Mouse (Mus musculus) intestine, embryonic 16.5 days (tissue): ENCODE data around the gene Lrfn4. TPM values are rescaled to one million over a fixed set of nuclear protein-coding genes. Genes with fewer than 3 reads are reported as not detected.

Experiments used
- ATAC-seq: fragments of 200-750 bp; cut with Nextera tagmentation; 2 replicates; pipeline ENCODE4 v1.8.0; 2017; ENCODE audit warnings: moderate TSS enrichment, moderate library complexity
- H3K27ac ChIP-seq: fragments of 300-500 bp; sonication (generic); 2 replicates; pipeline ENCODE4 v1.5.1; 2014; ENCODE audit warnings: mild to moderate bottlenecking, low read length
- H3K27me3 ChIP-seq: fragments of 300-500 bp; sonication (generic); replicated peaks from 2 replicates; pipeline ENCODE4 v1.6.1; 2014; ENCODE audit warnings: low read length, control low read depth, mixed read lengths; ENCODE audit not compliant: control insufficient read depth, insufficient read depth
- H3K36me3 ChIP-seq: fragments of 300-500 bp; sonication (generic); 2 replicates; pipeline ENCODE4 v1.6.1; 2014; ENCODE audit warnings: low read length, control low read depth; ENCODE audit not compliant: control insufficient read depth, insufficient read depth
- H3K4me1 ChIP-seq: fragments of 300-500 bp; sonication (generic); 2 replicates; pipeline ENCODE4 v1.6.1; 2014; ENCODE audit warnings: low read length, control low read depth, mixed read lengths; ENCODE audit not compliant: control insufficient read depth, insufficient read depth
- H3K4me2 ChIP-seq: fragments of 300-500 bp; sonication (generic); 2 replicates; pipeline ENCODE4 v1.6.1; 2014; ENCODE audit warnings: low read depth, low read length, control low read depth
- H3K4me3 ChIP-seq: fragments of 300-500 bp; sonication (generic); 2 replicates; pipeline ENCODE4 v1.5.1; 2014; ENCODE audit warnings: mild to moderate bottlenecking, low read length
- H3K9ac ChIP-seq: fragments of 300-500 bp; sonication (generic); 2 replicates; pipeline ENCODE4 v1.6.1; 2014; ENCODE audit warnings: low read depth, low read length
- H3K9me3 ChIP-seq: fragments of 300-500 bp; sonication (generic); 2 replicates; pipeline ENCODE4 v1.6.1; 2016; ENCODE audit warnings: low read length, control low read depth; ENCODE audit not compliant: control insufficient read depth
- WGBS: fragments of 180-500 bp; shearing (Covaris S2); extraction: QIAGEN DNeasy Blood & Tissue Kit; methylation state at CpG from one replicate; pipeline ENCODE4 v1.1.7; 2014; 5-methylcytosine and 5-hydroxymethylcytosine counted together
- polyA plus RNA-seq: library from polyadenylated mRNA; unstranded; fragments of >200 nt; fragmentation: Nextera tagmentation; extraction: Ambion mirVana; gene quantifications from 2 replicates; pipeline ENCODE4 v1.2.1, GENCODE M21; 2015

Gene Lrfn4
- polyA plus RNA-seq, 1 experiment from 2014 or later: 2.7 TPM

DNA sequence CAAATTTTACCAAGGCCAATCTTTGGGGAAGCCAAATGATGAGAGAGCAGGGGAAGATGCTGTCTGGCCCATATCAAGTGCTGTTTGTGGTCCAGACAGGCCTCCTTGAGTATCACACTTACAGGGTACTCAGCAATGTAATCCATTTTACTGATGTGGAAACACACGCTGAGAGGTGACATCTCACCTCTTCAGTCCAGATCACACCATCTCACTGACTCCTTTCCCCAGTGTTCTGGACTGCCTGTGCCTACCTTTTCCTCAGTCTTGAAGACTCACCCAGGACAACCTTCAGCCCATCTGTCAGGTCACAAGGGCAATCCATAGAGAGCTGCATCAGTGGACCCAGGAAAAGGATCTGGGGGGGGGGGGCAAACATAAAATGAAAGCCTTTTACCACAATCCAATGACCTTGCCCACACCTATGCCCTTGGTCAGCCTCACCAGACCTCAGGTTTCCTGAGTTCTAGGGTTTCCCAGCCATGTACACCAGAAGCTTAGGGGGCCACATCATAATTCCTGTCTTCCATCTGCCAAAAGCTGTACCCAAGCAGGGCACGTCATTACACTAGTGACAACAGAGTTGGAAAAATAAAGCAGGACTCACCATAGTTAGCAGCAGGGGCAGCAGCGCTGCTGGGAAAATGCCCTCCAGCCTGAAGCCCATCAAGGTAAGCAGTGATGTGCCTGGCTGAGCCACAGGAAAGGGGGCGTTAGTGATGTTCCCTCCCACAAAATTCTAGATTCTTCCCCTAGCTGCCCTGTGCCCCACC is 9.1 kb upstream of the Lrfn4 start:
- peak overlapping the region; percentile 95 for H3K9ac ChIP-seq
- peaks cover 5% of the 10 kb centered on the region; the same call in 1 of the 2 replicates for H3K36me3 ChIP-seq
- H3K4me1 ChIP-seq: peaks cover 12% of the 10 kb centered on the region
- no peaks in the 10 kb centered on the region for H3K9me3 ChIP-seq
- no peaks in the 10 kb centered on the region for H3K27me3 ChIP-seq
- H3K4me2 ChIP-seq: peak overlapping the region; percentile 73
- WGBS: 26% methylated on average over 4 of the region's 4 CpGs
- H3K27ac ChIP-seq: peak overlapping the region; percentile 86; the same call in 1 of the 2 replicates
- H3K4me3 ChIP-seq: peak overlapping the region; percentile 87
- no peak for ATAC-seq

DNA sequence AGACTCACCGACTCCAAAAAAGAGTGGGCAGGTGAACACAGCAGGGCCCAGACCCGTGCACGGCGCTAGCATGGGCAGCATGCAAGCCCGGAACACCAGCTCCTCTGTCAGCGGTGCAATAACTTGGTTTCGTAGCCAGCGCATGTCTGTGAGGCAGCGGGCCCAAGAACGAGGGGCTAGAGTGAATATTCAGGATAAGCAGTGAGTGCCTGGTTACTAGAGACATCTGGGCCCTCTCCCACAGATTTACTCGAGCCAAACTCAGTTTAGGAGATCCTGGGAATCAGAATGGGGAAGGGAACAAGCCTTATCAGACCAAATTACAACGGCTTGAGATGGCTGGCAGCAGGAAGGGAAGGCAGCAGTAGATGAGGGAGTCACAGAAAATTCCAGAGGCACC is 8.5 kb upstream of the Lrfn4 start:
- Histone ChIP-seq H3K9ac (peak overlapping the region; percentile 95; the same call in 1 of the 2 replicates), H3K4me2 (no peak overlapping the region), H3K4me3 (no peak overlapping the region), H3K36me3 (peaks cover 5% of the 10 kb centered on the region; the same call in 1 of the 2 replicates), H3K4me1 (peaks cover 12% of the 10 kb centered on the region), H3K9me3 (no peaks in the 10 kb centered on the region), H3K27me3 (no peaks in the 10 kb centered on the region), H3K27ac (no peak overlapping the region)
- no peak for ATAC-seq
- WGBS: 90% methylated on average over 12 of the region's 12 CpGs

DNA sequence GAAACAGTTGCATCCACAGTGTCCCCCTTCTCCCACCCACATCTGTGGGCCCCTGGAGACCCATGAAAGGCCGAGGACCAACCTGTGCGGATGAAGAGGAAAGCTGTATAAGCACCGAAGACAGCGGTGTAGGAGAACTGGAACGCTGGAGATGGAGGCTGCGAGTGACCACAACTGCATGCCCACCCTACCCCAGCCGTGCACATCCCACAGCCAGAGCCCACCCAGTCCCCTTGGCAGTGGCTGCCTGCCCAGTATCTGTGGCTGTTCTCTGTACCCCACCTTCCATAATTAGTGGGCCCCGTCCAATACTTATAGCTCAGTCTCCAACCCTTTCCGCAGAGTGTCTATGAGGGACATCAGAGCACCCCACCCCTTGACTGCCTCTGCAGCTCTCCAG is 8.0 kb upstream of the Lrfn4 start:
- 94% methylated on average over 9 of the region's 9 CpGs for WGBS
- Histone ChIP-seq H3K4me2 (no peak overlapping the region), H3K9ac (no peak overlapping the region), H3K9me3 (no peaks in the 10 kb centered on the region), H3K4me3 (no peak overlapping the region), H3K27me3 (no peaks in the 10 kb centered on the region), H3K4me1 (peaks cover 12% of the 10 kb centered on the region), H3K27ac (no peak overlapping the region), H3K36me3 (peaks cover 5% of the 10 kb centered on the region; the same call in 1 of the 2 replicates)
- ATAC-seq: no peak

DNA sequence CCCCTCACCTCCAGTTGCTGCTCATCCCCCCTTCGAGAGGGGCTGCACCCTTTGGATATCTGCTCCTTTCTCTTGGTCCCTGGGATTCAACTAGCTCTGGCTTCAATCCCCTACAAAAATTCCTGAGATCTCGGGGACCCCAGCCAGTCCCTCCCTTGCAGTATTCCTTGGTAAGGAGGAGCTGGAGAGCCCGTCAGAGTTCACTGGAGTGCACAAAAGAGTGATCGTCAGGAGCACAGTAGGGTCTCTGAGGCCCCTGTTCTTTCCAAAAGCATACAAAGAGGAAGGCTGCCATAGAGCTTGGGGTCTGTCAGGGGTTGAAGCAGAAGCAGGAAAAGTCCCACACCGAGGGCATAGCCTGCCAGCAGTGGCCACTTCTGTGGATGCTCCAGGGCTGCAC is 7.3 kb upstream of the Lrfn4 start:
- ATAC-seq: no peak
- 84% methylated on average over 5 of the region's 5 CpGs for WGBS

GRCm38 (mm10) chr19:4620721-4621120 is 5.3 kb upstream of the Lrfn4 start:
- Histone ChIP-seq H3K4me1 (peaks cover 12% of the 10 kb centered on the region), H3K36me3 (peaks cover 5% of the 10 kb centered on the region; the same call in 1 of the 2 replicates), H3K4me2 (no peak overlapping the region), H3K27me3 (no peaks in the 10 kb centered on the region), H3K9me3 (no peaks in the 10 kb centered on the region), H3K4me3 (no peak overlapping the region), H3K27ac (no peak overlapping the region), H3K9ac (no peak overlapping the region)
- WGBS: 86% methylated on average over 7 of the region's 7 CpGs
- ATAC-seq: no peak

More for the DNA sequence above, 7.3 kb upstream of the Lrfn4 start:
- Histone ChIP-seq H3K27ac (no peak overlapping the region), H3K4me3 (no peak overlapping the region), H3K36me3 (peaks cover 5% of the 10 kb centered on the region; the same call in 1 of the 2 replicates), H3K9ac (no peak overlapping the region), H3K9me3 (no peaks in the 10 kb centered on the region), H3K4me2 (no peak overlapping the region), H3K4me1 (peaks cover 12% of the 10 kb centered on the region), H3K27me3 (no peaks in the 10 kb centered on the region)

DNA sequence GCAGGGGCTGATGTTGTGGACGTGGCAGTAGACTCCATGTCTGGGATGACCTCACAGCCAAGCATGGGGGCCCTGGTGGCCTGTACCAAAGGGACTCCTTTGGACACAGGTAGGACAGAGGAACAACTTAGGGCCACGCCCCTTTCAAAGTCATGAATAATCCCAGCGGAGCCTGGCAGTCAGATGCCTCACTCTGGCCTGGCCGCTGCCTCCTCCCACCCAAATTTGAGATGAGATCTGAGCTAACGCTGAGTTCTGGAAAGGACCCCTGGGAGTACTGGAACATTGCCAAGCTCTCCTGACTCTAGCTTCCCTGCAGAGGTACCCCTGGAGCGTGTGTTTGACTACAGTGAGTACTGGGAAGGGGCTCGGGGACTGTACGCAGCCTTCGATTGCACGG is 4.0 kb upstream of the Lrfn4 start:
- Histone ChIP-seq H3K4me2 (no peak overlapping the region), H3K27me3 (no peaks in the 10 kb centered on the region), H3K36me3 (peaks cover 5% of the 10 kb centered on the region; the same call in 1 of the 2 replicates), H3K9me3 (no peaks in the 10 kb centered on the region), H3K9ac (no peak overlapping the region), H3K4me3 (no peak overlapping the region), H3K4me1 (peaks cover 9% of the 10 kb centered on the region), H3K27ac (no peak overlapping the region)
- 82% methylated on average over 10 of the region's 10 CpGs for WGBS
- no peak for ATAC-seq

DNA sequence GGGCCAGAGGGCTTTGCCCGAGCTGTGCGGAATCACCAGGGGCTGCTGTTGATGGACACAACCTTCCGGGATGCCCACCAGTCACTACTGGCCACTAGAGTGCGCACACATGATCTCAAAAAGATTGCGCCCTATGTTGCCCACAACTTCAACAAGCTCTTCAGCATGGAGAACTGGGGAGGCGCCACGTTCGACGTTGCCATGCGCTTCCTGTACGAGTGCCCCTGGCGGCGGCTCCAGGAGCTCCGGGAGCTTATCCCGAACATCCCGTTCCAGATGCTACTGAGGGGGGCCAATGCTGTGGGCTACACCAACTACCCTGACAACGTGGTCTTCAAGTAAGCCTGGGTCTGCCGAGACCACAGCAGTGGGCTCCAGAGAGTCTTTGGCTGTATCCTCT is 2.7 kb upstream of the Lrfn4 start:
- 37% methylated on average over 18 of the region's 18 CpGs for WGBS
- H3K4me1 ChIP-seq: peaks cover 17% of the 10 kb centered on the region
- no peaks in the 10 kb centered on the region for H3K9me3 ChIP-seq
- H3K27ac ChIP-seq: no peak overlapping the region
- no peaks in the 10 kb centered on the region for H3K27me3 ChIP-seq
- ATAC-seq: no peak
- peaks cover 8% of the 10 kb centered on the region for H3K36me3 ChIP-seq
- H3K4me3 ChIP-seq: no peak overlapping the region
- no peak overlapping the region for H3K4me2 ChIP-seq
- no peak overlapping the region for H3K9ac ChIP-seq

- Histone ChIP-seq H3K36me3 (peaks cover 13% of the 10 kb centered on the region), H3K4me1 (peaks cover 26% of the 10 kb centered on the region), H3K4me3 (peak overlapping the region; percentile 94; the same call in 1 of the 2 replicates), H3K9me3 (no peaks in the 10 kb centered on the region), H3K4me2 (peak overlapping the region; percentile 82), H3K27me3 (no peaks in the 10 kb centered on the region), H3K27ac (peak overlapping the region; percentile 88), H3K9ac (no peak overlapping the region)
- ATAC-seq: no peak
- 33% methylated on average over 4 of the region's 4 CpGs for WGBS
Observed at GRCm38 (mm10) chr19:4616546-4616945, 1.1 kb upstream of the Lrfn4 start.

DNA sequence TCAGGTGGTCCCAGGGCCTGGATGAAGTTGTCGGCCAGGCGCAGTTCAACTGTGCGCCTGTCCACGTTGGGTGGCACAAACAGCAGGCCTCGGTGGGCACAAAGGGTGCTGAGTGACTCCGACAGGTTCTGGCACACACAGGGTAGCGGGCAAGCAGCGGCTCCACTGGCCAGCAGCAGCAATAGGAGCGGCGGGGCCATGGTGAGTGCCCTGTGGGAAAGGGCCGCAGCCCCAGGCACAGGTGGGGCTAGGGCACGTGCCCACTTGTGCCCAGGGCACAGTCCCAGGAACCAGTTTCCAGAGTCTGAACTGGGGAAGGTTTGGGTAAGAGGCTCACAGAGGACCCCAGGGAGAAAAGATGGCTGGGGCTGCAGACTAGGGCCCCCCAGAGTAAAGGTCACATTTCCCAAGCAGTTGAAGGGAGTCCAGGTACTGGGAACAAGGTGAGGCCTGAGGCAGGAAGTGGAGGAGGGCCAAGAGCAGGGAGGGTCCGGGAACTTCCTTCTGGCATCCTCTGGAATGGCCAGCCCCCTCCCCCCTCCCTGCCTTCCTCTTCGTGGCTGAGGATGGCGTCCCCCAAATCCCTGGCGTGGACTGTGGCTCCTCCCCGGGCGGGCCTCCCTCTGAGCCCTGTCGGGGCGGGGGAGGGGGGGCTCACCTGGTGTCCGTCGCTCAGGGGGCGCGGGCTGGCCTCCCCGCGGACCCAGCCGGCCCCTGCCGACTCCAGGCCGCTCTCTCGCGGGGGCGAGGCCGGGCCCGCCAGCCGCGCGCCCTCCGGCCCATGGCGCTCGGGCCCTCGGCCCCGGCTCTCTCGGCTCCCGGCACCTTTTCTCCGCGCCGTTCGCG is 939 bp downstream of the Lrfn4 start:
- Histone ChIP-seq H3K4me2 (peak overlapping the region; percentile 82), H3K36me3 (peaks cover 16% of the 10 kb centered on the region), H3K9me3 (no peaks in the 10 kb centered on the region), H3K4me1 (peaks cover 29% of the 10 kb centered on the region), H3K27me3 (no peaks in the 10 kb centered on the region), H3K27ac (peak overlapping the region; percentile 88), H3K4me3 (peak overlapping the region; percentile 94), H3K9ac (peak overlapping the region; percentile 92)
- ATAC-seq: peak; percentile 31
- whole genome bisulfite sequencing: 16% methylated on average over 47 of the region's 49 CpGs
